Mouse (Mus musculus) MEL (cell line): ENCODE measurements around the gene Ciita. TPM values are rescaled to one million over a fixed set of nuclear protein-coding genes. Genes with fewer than 3 reads are reported as not detected.
A peak's percentile ranks its signal among the peaks of the same experiment; 100 is the strongest.

Source experiments
- DNase-seq: peaks from one replicate; pipeline ENCODE4 v3.0.0; 2011; ENCODE audit warnings: low read depth, low spot score
- H3K27ac ChIP-seq: 2 replicates; pipeline ENCODE4 v1.5.1; 2012; ENCODE audit warnings: low read depth, mild to moderate bottlenecking, control low read depth, low read length, moderate library complexity; ENCODE audit not compliant: control insufficient read depth
- H3K27me3 ChIP-seq, 2 experiments: fragments of 150-350 bp in 1 of 2; sonication (generic) in 1 of 2; 2 replicates each; pipeline ENCODE4 v1.6.1; 2012; ENCODE audit warnings: low read length in 2 of 2, mild to moderate bottlenecking in 2 of 2, improper control_type of control experiment in 1 of 2, moderate library complexity in 1 of 2; ENCODE audit not compliant: insufficient read depth in 2 of 2, control insufficient read depth in 1 of 2
- H3K36me3 ChIP-seq, 2 experiments: 2 replicates each; pipeline ENCODE4 v1.6.1; 2012 to 2014; ENCODE audit warnings: low read length in 2 of 2, improper control_type of control experiment in 1 of 2, inconsistent platforms in 1 of 2, mild to moderate bottlenecking in 1 of 2; ENCODE audit not compliant: insufficient read depth in 2 of 2, control insufficient read depth in 1 of 2
- H3K4me1 ChIP-seq, 2 experiments: fragments of 150-350 bp in 1 of 2; sonication (generic) in 1 of 2; 2 replicates each; pipeline ENCODE4 v1.6.1; 2012; ENCODE audit warnings: low read length in 2 of 2, improper control_type of control experiment in 1 of 2, mild to moderate bottlenecking in 1 of 2; ENCODE audit not compliant: insufficient read depth in 2 of 2, control insufficient read depth in 1 of 2
- H3K4me3 ChIP-seq, 2 experiments: fragments of 150-350 bp in 1 of 2; sonication (generic) in 1 of 2; 2 replicates each; pipeline ENCODE4 v1.5.1; 2012; ENCODE audit warnings: low read depth in 2 of 2, low read length in 2 of 2, mild to moderate bottlenecking in 2 of 2, moderate library complexity in 2 of 2, control low read depth in 1 of 2, improper control_type of control experiment in 1 of 2; ENCODE audit not compliant: control insufficient read depth in 1 of 2, insufficient read depth in 1 of 2
- H3K79me2 ChIP-seq: 2 replicates; pipeline ENCODE4 v1.6.1; 2012; ENCODE audit warnings: mild to moderate bottlenecking, low read length, moderate library complexity; ENCODE audit not compliant: control insufficient read depth, poor library complexity, insufficient read depth
- H3K9ac ChIP-seq: 2 replicates; pipeline ENCODE4 v1.6.1; 2012; ENCODE audit warnings: low read depth, mild to moderate bottlenecking, control low read depth, low read length, moderate library complexity; ENCODE audit not compliant: control insufficient read depth, poor library complexity, severe bottlenecking
- H3K9me3 ChIP-seq: fragments of 150-350 bp; sonication (generic); replicated peaks from 2 replicates; pipeline ENCODE4 v1.6.1; 2012; ENCODE audit warnings: mild to moderate bottlenecking, low read length, improper control_type of control experiment, moderate library complexity; ENCODE audit not compliant: insufficient read depth
- ELF1 ChIP-seq: IDR thresholded peaks from 2 replicates; pipeline ENCODE4 v1.6.1; 2014; ENCODE audit warnings: low read depth, mild to moderate bottlenecking, inconsistent platforms, low read length, improper control_type of control experiment, moderate library complexity
- EP300 ChIP-seq, 2 experiments: IDR thresholded peaks; 2 replicates each; pipeline ENCODE4 v1.6.1; 2011; ENCODE audit warnings: improper control_type of control experiment in 2 of 2, low read length in 2 of 2, low read depth in 1 of 2, mild to moderate bottlenecking in 1 of 2
- MAFK ChIP-seq: IDR thresholded peaks from 2 replicates; pipeline ENCODE4 v1.6.1; 2011; ENCODE audit warnings: low read depth, mild to moderate bottlenecking, low read length, improper control_type of control experiment, borderline replicate concordance
- MAZ ChIP-seq: IDR thresholded peaks from 2 replicates; pipeline ENCODE4 v1.6.1; 2012; ENCODE audit warnings: low read depth, mild to moderate bottlenecking, inconsistent platforms, low read length, improper control_type of control experiment
- MEF2A ChIP-seq: IDR thresholded peaks from 2 replicates; pipeline ENCODE4 v1.6.1; 2014; ENCODE audit warnings: low read depth, mild to moderate bottlenecking, inconsistent platforms, low read length, improper control_type of control experiment; ENCODE audit not compliant: poor library complexity, insufficient replicate concordance, severe bottlenecking; ENCODE audit errors: extremely low read depth
- MYC ChIP-seq: IDR thresholded peaks from 2 replicates; pipeline ENCODE4 v1.6.1; 2011; ENCODE audit warnings: low read depth, mild to moderate bottlenecking, low read length, improper control_type of control experiment, moderate library complexity
- NELFE ChIP-seq: IDR thresholded peaks from 2 replicates; pipeline ENCODE4 v1.6.1; 2011; ENCODE audit warnings: low read depth, low read length, improper control_type of control experiment
- RAD21 ChIP-seq: IDR thresholded peaks from 2 replicates; pipeline ENCODE4 v1.6.1; 2011; ENCODE audit warnings: mild to moderate bottlenecking, low read depth, low read length, improper control_type of control experiment
- SMC3 ChIP-seq: IDR thresholded peaks from 2 replicates; pipeline ENCODE4 v1.6.1; 2011; ENCODE audit warnings: low read depth, low read length, improper control_type of control experiment
- TAL1 ChIP-seq: IDR thresholded peaks from 2 replicates; pipeline ENCODE4 v1.6.1; 2012; ENCODE audit warnings: mild to moderate bottlenecking, inconsistent platforms, low read length, moderate library complexity, mixed read lengths
- TBP ChIP-seq: IDR thresholded peaks from 2 replicates; pipeline ENCODE4 v1.8.0; 2011; ENCODE audit warnings: low read depth, low read length, improper control_type of control experiment
- ZMIZ1 ChIP-seq: IDR thresholded peaks from 2 replicates; pipeline ENCODE4 v1.6.1; 2012; ENCODE audit warnings: low read depth, mild to moderate bottlenecking, inconsistent platforms, low read length, improper control_type of control experiment, moderate library complexity
- polyA plus RNA-seq, 2 experiments: library from polyadenylated mRNA; stranded (reverse) in 1 of 2; unstranded in 1 of 2; fragments of >175 nt in 1 of 2; fragments of >200 nt in 1 of 2; gene quantifications; 2 replicates each; pipeline versions ENCODE4 v1.2.1 to v1.2.4; 2012; ENCODE audit warnings: low replicate concordance in 2 of 2, low read depth in 1 of 2; ENCODE audit not compliant: insufficient read length in 2 of 2, insufficient read depth in 1 of 2, missing spikeins in 1 of 2
- total RNA-seq: library from RNA; depleted of rRNA; stranded (reverse); fragments of 300-350 nt; gene quantifications from 2 replicates; pipeline ENCODE4 v1.2.3, GENCODE M21; 2012

The Ciita gene
- total and polyA plus RNA-seq, 3 experiments = 0.04 TPM; not detected in 2

DNA sequence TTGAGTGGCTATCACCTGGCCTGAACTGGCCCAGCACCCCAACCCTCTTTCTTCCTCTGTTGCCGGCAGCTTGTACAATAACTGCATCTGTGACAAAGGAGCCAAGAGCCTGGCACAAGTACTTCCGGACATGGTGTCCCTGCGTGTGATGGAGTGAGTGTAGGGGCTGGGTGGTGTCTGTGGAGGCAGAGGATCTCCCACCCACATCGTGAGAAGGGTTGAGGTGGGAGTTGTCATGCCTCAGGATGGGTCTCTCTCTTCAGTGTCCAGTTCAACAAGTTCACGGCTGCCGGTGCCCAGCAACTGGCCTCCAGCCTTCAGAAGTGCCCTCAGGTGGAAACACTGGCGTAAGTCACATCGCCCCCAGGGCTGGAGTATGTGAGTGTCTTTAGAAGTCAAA is 43.8 kb downstream of the Ciita start:
- Histone ChIP-seq H3K9me3 (no peaks in the 10 kb centered on the region), H3K36me3 (no peaks in the 10 kb centered on the region), H3K27me3 (no peaks in the 10 kb centered on the region; a peak in 1 of 4 replicates), H3K9ac (no peak overlapping the region), H3K79me2 (no peaks in the 10 kb centered on the region), H3K4me1 (0 out of 4 replicates have a peak, but pooled peaks cover 0 to 5% of the 10 kb centered on the region in 2 experiments), H3K27ac (no peak overlapping the region), H3K4me3 (no peak overlapping the region)
- TF ChIP-seq ZMIZ1 (no peak), MYC (no peak), RAD21 (no peak), SMC3 (no peak), ELF1 (no peak)
- DNase-seq = no peak

- H3K4me3 ChIP-seq = no peak overlapping the region
- no peaks in the 10 kb centered on the region for H3K36me3 ChIP-seq
Measured at GRCm38 (mm10) chr16:10524866-10525609, 45.2 kb downstream of the Ciita start.

GRCm38 (mm10) chr16:10525610-10525980 is 45.7 kb downstream of the Ciita start:
- Histone ChIP-seq H3K36me3 (no peaks in the 10 kb centered on the region), H3K9ac (no peak overlapping the region), H3K4me3 (no peak overlapping the region), H3K27ac (no peak overlapping the region), H3K4me1 (0 out of 4 replicates have a peak, but pooled peaks cover 0 to 5% of the 10 kb centered on the region in 2 experiments), H3K9me3 (no peaks in the 10 kb centered on the region), H3K79me2 (no peaks in the 10 kb centered on the region), H3K27me3 (no peaks in the 10 kb centered on the region)
- TF ChIP-seq TBP = no peak
- no peak for DNase-seq

More at GRCm38 (mm10) chr16:10524866-10525609, 45.2 kb downstream of the Ciita start:
- 0 out of 4 replicates have a peak, but pooled peaks cover 0 to 5% of the 10 kb centered on the region in 2 experiments for H3K4me1 ChIP-seq
- H3K79me2 ChIP-seq = no peaks in the 10 kb centered on the region
- no peak overlapping the region for H3K9ac ChIP-seq
- H3K9me3 ChIP-seq = no peaks in the 10 kb centered on the region
- H3K27me3 ChIP-seq = no peaks in the 10 kb centered on the region
- no peak overlapping the region for H3K27ac ChIP-seq
- TF ChIP-seq SMC3 (no peak), TAL1 (0 out of 2 replicates have a peak, but pooled peaks have one; percentile 3), MEF2A (no peak), EP300 (IDR thresholded peaks at IDR 0.05; ENCODE audit: low read depth in 1 of 2, low read length in 2 of 2) (peak in 1 of 2 experiments; percentile 12; a peak in 1 of 4 replicates), NELFE (no peak), ELF1 (no peak), MAZ (no peak), MAFK (no peak)
- no peak for DNase-seq
